Mouse (Mus musculus) cerebellum, adult 2 months (tissue): Measurements from ENCODE around the gene Clip1. TPM values are rescaled to one million over a fixed set of nuclear protein-coding genes. Genes with fewer than 3 reads are reported as not detected.

Experiments
- DNase-seq, 2 experiments: peaks; one replicate each; pipeline ENCODE4 v3.0.0; 2021
- H3K27ac ChIP-seq: fragments of 200-500 bp; 2 replicates; pipeline ENCODE4 v1.5.1; 2012; ENCODE audit warnings: low read length, control low read depth, inconsistent platforms; ENCODE audit not compliant: insufficient read depth
- H3K27me3 ChIP-seq: fragments of 200-500 bp; 2 replicates; pipeline ENCODE4 v1.6.1; 2012; ENCODE audit warnings: inconsistent platforms, mild to moderate bottlenecking, low read length, moderate library complexity; ENCODE audit not compliant: control insufficient read depth, insufficient read depth
- H3K4me1 ChIP-seq: fragments of 200-500 bp; 2 replicates; pipeline ENCODE4 v1.6.1; 2011; ENCODE audit warnings: low read length; ENCODE audit not compliant: control insufficient read depth, insufficient read depth
- H3K4me3 ChIP-seq: fragments of 200-500 bp; replicated peaks from 2 replicates; pipeline ENCODE3; 2011; ENCODE audit warnings: mild to moderate bottlenecking, low read depth, low read length, control low read depth; ENCODE audit not compliant: insufficient read depth
- CTCF ChIP-seq: fragments of 200-500 bp; IDR thresholded peaks from 2 replicates; pipeline ENCODE4 v1.5.1; 2011; ENCODE audit warnings: low read depth, mild to moderate bottlenecking, control low read depth, low read length, moderate library complexity, borderline replicate concordance; ENCODE audit not compliant: insufficient read depth
- POLR2A ChIP-seq: fragments of 200-500 bp; IDR thresholded peaks from 2 replicates; pipeline ENCODE4 v1.6.1; 2011; ENCODE audit warnings: low read length, control low read depth, borderline replicate concordance; ENCODE audit not compliant: insufficient read depth
- WGBS: fragments of 180-500 bp; shearing (Covaris S2); methylation state at CpG from one replicate; pipeline ENCODE4 v1.1.7; 2018; 5-methylcytosine and 5-hydroxymethylcytosine counted together
- polyA plus RNA-seq: library from polyadenylated mRNA; depleted of rRNA; stranded (reverse); fragments of >200 nt; gene quantifications from 2 replicates; pipeline ENCODE4 v1.2.3, GENCODE M21; 2012

The Clip1 gene
- polyA plus RNA-seq, 1 experiment = 117 TPM

GRCm38 (mm10) chr5:123650825-123651224, 33.6 kb downstream of the Clip1 start:
- WGBS = 53% methylated on average over 2 of the region's 2 CpGs
- no peak for TF ChIP-seq POLR2A
- no peak; the same call in 1 of the 2 replicates for TF ChIP-seq CTCF
- H3K4me1 ChIP-seq = no peaks in the 10 kb centered on the region

GRCm38 (mm10) chr5:123642401-123642800, 42.0 kb downstream of the Clip1 start:
- Histone ChIP-seq H3K4me1 (no peaks in the 10 kb centered on the region), H3K4me3 (no peak overlapping the region), H3K27me3 (no peaks in the 10 kb centered on the region), H3K27ac (no peak overlapping the region)
- 91% methylated on average over 17 of the region's 17 CpGs for whole genome bisulfite sequencing
- DNase-seq = no peak
- TF ChIP-seq CTCF (no peak), POLR2A (no peak)

More at GRCm38 (mm10) chr5:123650825-123651224, 33.6 kb downstream of the Clip1 start:
- H3K27me3 ChIP-seq = no peaks in the 10 kb centered on the region
- H3K4me3 ChIP-seq = no peak overlapping the region
- DNase-seq = no peak
- no peak overlapping the region for H3K27ac ChIP-seq

- Histone ChIP-seq H3K27ac (no peak overlapping the region), H3K4me1 (no peaks in the 10 kb centered on the region), H3K27me3 (no peaks in the 10 kb centered on the region), H3K4me3 (no peak overlapping the region)
- no peak for DNase-seq
- WGBS = 86% methylated on average over 7 of the region's 7 CpGs
- no peak for TF ChIP-seq CTCF
- TF ChIP-seq POLR2A = no peak
Measured at GRCm38 (mm10) chr5:123641259-123641900, 43.0 kb downstream of the Clip1 start.

- WGBS = 88% methylated on average over 9 of the region's 9 CpGs
- TF ChIP-seq CTCF (no peak), POLR2A (no peak)
- Histone ChIP-seq H3K27ac (no peak overlapping the region), H3K4me1 (no peaks in the 10 kb centered on the region), H3K4me3 (no peak overlapping the region), H3K27me3 (no peaks in the 10 kb centered on the region)
- DNase-seq = no peak
Measured at GRCm38 (mm10) chr5:123640181-123640580, 44.2 kb downstream of the Clip1 start.

GRCm38 (mm10) chr5:123631210-123631609, 53.2 kb downstream of the Clip1 start:
- WGBS = 91% methylated on average over 10 of the region's 10 CpGs
- no peak for DNase-seq
- H3K4me1 ChIP-seq = no peaks in the 10 kb centered on the region

GRCm38 (mm10) chr5:123626631-123627030, 57.8 kb downstream of the Clip1 start:
- TF ChIP-seq POLR2A = no peak
- peak; percentile 51 for TF ChIP-seq CTCF
- H3K4me3 ChIP-seq = no peak overlapping the region
- H3K27ac ChIP-seq = no peak overlapping the region
- no peaks in the 10 kb centered on the region for H3K4me1 ChIP-seq
- DNase-seq = peak; percentile 68 to 72
- 14% methylated on average over 8 of the region's 8 CpGs for WGBS
- no peaks in the 10 kb centered on the region for H3K27me3 ChIP-seq

More at GRCm38 (mm10) chr5:123631210-123631609, 53.2 kb downstream of the Clip1 start:
- Histone ChIP-seq H3K27ac (no peak overlapping the region), H3K27me3 (no peaks in the 10 kb centered on the region), H3K4me3 (no peak overlapping the region)
- TF ChIP-seq POLR2A (no peak), CTCF (no peak)

- WGBS = 19% methylated on average over 13 of the region's 13 CpGs
- H3K27ac ChIP-seq = no peak overlapping the region
- no peak overlapping the region for H3K4me3 ChIP-seq
- peak; percentile 50 to 52 for DNase-seq
- H3K27me3 ChIP-seq = no peaks in the 10 kb centered on the region
- no peaks in the 10 kb centered on the region for H3K4me1 ChIP-seq
- TF ChIP-seq POLR2A (no peak), CTCF (peak; percentile 66)
Measured at GRCm38 (mm10) chr5:123622421-123622820, 62.0 kb downstream of the Clip1 start.

GRCm38 (mm10) chr5:123618558-123618957, 65.9 kb downstream of the Clip1 start:
- no peaks in the 10 kb centered on the region for H3K27me3 ChIP-seq
- 70% methylated on average over 2 of the region's 2 CpGs for WGBS
- TF ChIP-seq POLR2A = no peak
- TF ChIP-seq CTCF = peak; percentile 15; the same call in 1 of the 2 replicates
- DNase-seq = no peak
- H3K4me1 ChIP-seq = no peaks in the 10 kb centered on the region
- no peak overlapping the region for H3K4me3 ChIP-seq
- H3K27ac ChIP-seq = no peak overlapping the region
